Comparison of ENCODE assay signal across 25 mouse cellular contexts in genomic region chr15:98486433-98487021, GRCm38 (mm10). TPM values are rescaled to one million over a fixed set of nuclear protein-coding genes. Genes with fewer than 3 reads are reported as not detected.
DNase-seq lines count a peak whose midpoint lies in the region; ATAC-seq and TF ChIP-seq lines count a peak whose summit lies in the region.
"Had no signal": no experiment of that assay in that cellular context is flagged by ENCODE, and none has a peak within 500 bp of the region (broad histone marks: within the 10 kb centered on the region; RNA-seq: fewer than 3 reads in every experiment).

No protein-coding gene starts in this region.

- no peak for TF ChIP-seq CTCF in intestine, postnatal 0 days (IDR thresholded peaks at IDR 0.05; ENCODE audit: low read depth)

- H3K27ac ChIP-seq in intestine, postnatal 0 days (ENCODE audit: low read depth, low read length), result no peak overlapping the region
- H3K27ac ChIP-seq: embryonic facial prominence, embryonic 13.5 days; forebrain, embryonic 12.5 days; heart, adult 2 months; heart, embryonic 15.5 days; hindbrain, embryonic 10.5 days; hindbrain, embryonic 14.5 days had no signal

- no peaks in the 10 kb centered on the region for H3K9me3 ChIP-seq in intestine, postnatal 0 days (ENCODE audit: control insufficient read depth)
- H3K9me3 ChIP-seq: embryonic facial prominence, embryonic 13.5 days; forebrain, embryonic 12.5 days; heart, embryonic 15.5 days had no signal

- H3K4me3 ChIP-seq in intestine, postnatal 0 days (ENCODE audit: low read depth, low read length), result no peak overlapping the region
- H3K4me3 ChIP-seq: embryonic facial prominence, embryonic 13.5 days; forebrain, embryonic 12.5 days; heart, adult 2 months; heart, embryonic 15.5 days; hindbrain, embryonic 10.5 days had no signal

- 93% methylated on average over 8 of the region's 8 CpGs for WGBS in intestine, postnatal 0 days

- H3K9ac ChIP-seq in intestine, postnatal 0 days (ENCODE audit: low read depth, low read length), result no peak overlapping the region
- H3K9ac ChIP-seq: embryonic facial prominence, embryonic 13.5 days; forebrain, embryonic 12.5 days; heart, embryonic 15.5 days; hindbrain, embryonic 14.5 days had no signal

- H3K4me1 ChIP-seq in intestine, postnatal 0 days (replicated peaks; ENCODE audit: control insufficient read depth, insufficient read depth, low read length), result no peaks in the 10 kb centered on the region
- H3K4me1 ChIP-seq: forebrain, embryonic 12.5 days; heart, embryonic 15.5 days; hindbrain, embryonic 10.5 days had no signal

- DNase-seq in CD4-positive, CD25-positive, alpha-beta regulatory T cell, adult 2 months (ENCODE audit: low read depth, low spot score), result peak; percentile 39
- peak; percentile 15 for DNase-seq in thymus, postnatal 25 days
- DNase-seq in thymus, adult 18-20 months, result no peak
- peak; percentile 43 for DNase-seq in induced T-regulatory cell, adult 2 months (ENCODE audit: low read depth)
- no peak for DNase-seq in gastrocnemius, postnatal 36 days
- DNase-seq: adrenal gland, postnatal 10 days; cerebellum, adult 11 months; cerebellum, adult 9-10 months; cerebellum, postnatal 25 days; gastrocnemius, postnatal 10 days; heart, adult 2 months; heart, postnatal 14 days had no signal

- ATAC-seq in CD4-positive, CD25-positive, alpha-beta regulatory T cell, adult 4 months, result no peak
- ATAC-seq in intestine, postnatal 0 days, result no peak
- ATAC-seq: forebrain, embryonic 16.5 days had no signal

- H3K36me3 ChIP-seq in intestine, postnatal 0 days (ENCODE audit: control insufficient read depth, insufficient read depth), result no peaks in the 10 kb centered on the region
- H3K36me3 ChIP-seq: embryonic facial prominence, embryonic 13.5 days; forebrain, embryonic 12.5 days; heart, embryonic 15.5 days; hindbrain, embryonic 10.5 days had no signal

- H3K4me2 ChIP-seq in intestine, postnatal 0 days (replicated peaks; ENCODE audit: low read depth), result no peak overlapping the region
- H3K4me2 ChIP-seq: embryonic facial prominence, embryonic 13.5 days; forebrain, embryonic 12.5 days; heart, embryonic 11.5 days; heart, embryonic 15.5 days; hindbrain, embryonic 14.5 days had no signal

- intact Hi-C loops in gastrocnemius, postnatal 36 days (cut with DNase I), result no loop called here

- H3K27me3 ChIP-seq in intestine, postnatal 0 days (replicated peaks; ENCODE audit: control insufficient read depth, insufficient read depth, low read length), result no peaks in the 10 kb centered on the region
- H3K27me3 ChIP-seq: embryonic facial prominence, embryonic 13.5 days; forebrain, embryonic 12.5 days; heart, embryonic 15.5 days had no signal

RNA-seq across cellular contexts. Expression of gene Lalba, which starts 4.0 kb away (rescaled TPM):
- under 1 TPM in 1 of 2 experiments, not detected in 1; 0.56 TPM for polyA plus RNA-seq in CD4-positive, CD25-positive, alpha-beta regulatory T cell, adult 4 months (2017; shearing (Covaris generic))
- 0.34 and 0.56 TPM in 2 replicates for polyA plus RNA-seq in intestine, postnatal 0 days (2015; fragmentation: Nextera tagmentation; extraction: Ambion mirVana)
- total RNA-seq in gastrocnemius, postnatal 36 days (2021), result not detected
- total RNA-seq: adrenal gland, postnatal 4 days; heart, adult 2 months; heart, postnatal 14 days had no signal
- polyA plus RNA-seq: brain, embryonic 14.5 days; embryonic facial prominence, embryonic 13.5 days; forebrain, embryonic 12.5 days; forebrain, embryonic 16.5 days; frontal cortex, adult 2 months; heart, embryonic 11.5 days; heart, embryonic 15.5 days; hindbrain, embryonic 14.5 days had no signal

RNA-seq across cellular contexts. Expression of gene Olfr279, which starts 5.7 kb away (rescaled TPM):
- not detected for polyA plus RNA-seq in CD4-positive, CD25-positive, alpha-beta regulatory T cell, adult 4 months (2017; shearing (Covaris generic))
- not detected in 2 replicates for polyA plus RNA-seq in intestine, postnatal 0 days (2015; fragmentation: Nextera tagmentation; extraction: Ambion mirVana)
- total RNA-seq in gastrocnemius, postnatal 36 days (2021), result not detected
- total RNA-seq: adrenal gland, postnatal 10 days; adrenal gland, postnatal 4 days; gastrocnemius, postnatal 10 days; heart, adult 2 months; heart, postnatal 14 days had no signal
- polyA plus RNA-seq: brain, embryonic 14.5 days; embryonic facial prominence, embryonic 13.5 days; forebrain, embryonic 12.5 days; forebrain, embryonic 16.5 days; frontal cortex, adult 2 months; gonadal fat pad, adult 2 months; heart, adult 2 months; heart, embryonic 11.5 days; heart, embryonic 15.5 days; hindbrain, embryonic 10.5 days; hindbrain, embryonic 14.5 days had no signal

RNA-seq across cellular contexts. Expression of gene OR5BS1P, which starts 16.8 kb away (rescaled TPM):
- not detected for polyA plus RNA-seq in CD4-positive, CD25-positive, alpha-beta regulatory T cell, adult 4 months (2017; shearing (Covaris generic))
- not detected in 2 replicates for polyA plus RNA-seq in intestine, postnatal 0 days (2015; fragmentation: Nextera tagmentation; extraction: Ambion mirVana)
- not detected for total RNA-seq in gastrocnemius, postnatal 36 days (2021)
- total RNA-seq: adrenal gland, postnatal 10 days; adrenal gland, postnatal 4 days; gastrocnemius, postnatal 10 days; heart, adult 2 months; heart, postnatal 14 days had no signal
- polyA plus RNA-seq: brain, embryonic 14.5 days; embryonic facial prominence, embryonic 13.5 days; forebrain, embryonic 12.5 days; forebrain, embryonic 16.5 days; frontal cortex, adult 2 months; gonadal fat pad, adult 2 months; heart, adult 2 months; heart, embryonic 11.5 days; heart, embryonic 15.5 days; hindbrain, embryonic 10.5 days; hindbrain, embryonic 14.5 days had no signal

RNA-seq across cellular contexts. Expression of gene Olfr281, which starts 34.1 kb away (rescaled TPM):
- polyA plus RNA-seq in CD4-positive, CD25-positive, alpha-beta regulatory T cell, adult 4 months (2017; shearing (Covaris generic)), result not detected
- not detected in 2 replicates for polyA plus RNA-seq in intestine, postnatal 0 days (2015; fragmentation: Nextera tagmentation; extraction: Ambion mirVana)
- not detected for total RNA-seq in gastrocnemius, postnatal 36 days (2021)
- total RNA-seq: adrenal gland, postnatal 10 days; adrenal gland, postnatal 4 days; gastrocnemius, postnatal 10 days; heart, adult 2 months; heart, postnatal 14 days had no signal
- polyA plus RNA-seq: brain, embryonic 14.5 days; embryonic facial prominence, embryonic 13.5 days; forebrain, embryonic 16.5 days; gonadal fat pad, adult 2 months; heart, adult 2 months; heart, embryonic 11.5 days; heart, embryonic 15.5 days; hindbrain, embryonic 10.5 days; hindbrain, embryonic 14.5 days had no signal

RNA-seq across cellular contexts. Expression of gene Kansl2, which starts 47.5 kb away (rescaled TPM):
- 10 to 100 TPM; 27.2 to 36.2 TPM for polyA plus RNA-seq in CD4-positive, CD25-positive, alpha-beta regulatory T cell, adult 4 months (2017; shearing (Covaris generic))
- polyA plus RNA-seq in intestine, postnatal 0 days (2015; fragmentation: Nextera tagmentation; extraction: Ambion mirVana), result 42.1 and 42.3 TPM in 2 replicates
- total RNA-seq in gastrocnemius, postnatal 36 days (2021), result 10 to 100 TPM; 62.2 to 64.5 TPM

Comparison
In these comparisons a context has a peak if more than half of its experiments do, and no peak if none do; other contexts are left out.
1. DNase-seq: peak in CD4-positive, CD25-positive, alpha-beta regulatory T cell, adult 2 months (single experiment), thymus, postnatal 25 days (single experiment) and induced T-regulatory cell, adult 2 months (single experiment); none in thymus, adult 18-20 months (0 of 2) and gastrocnemius, postnatal 36 days (0 of 2).